1 mouse cellular context compared by ENCODE assay signal in the genomic region with DNA sequence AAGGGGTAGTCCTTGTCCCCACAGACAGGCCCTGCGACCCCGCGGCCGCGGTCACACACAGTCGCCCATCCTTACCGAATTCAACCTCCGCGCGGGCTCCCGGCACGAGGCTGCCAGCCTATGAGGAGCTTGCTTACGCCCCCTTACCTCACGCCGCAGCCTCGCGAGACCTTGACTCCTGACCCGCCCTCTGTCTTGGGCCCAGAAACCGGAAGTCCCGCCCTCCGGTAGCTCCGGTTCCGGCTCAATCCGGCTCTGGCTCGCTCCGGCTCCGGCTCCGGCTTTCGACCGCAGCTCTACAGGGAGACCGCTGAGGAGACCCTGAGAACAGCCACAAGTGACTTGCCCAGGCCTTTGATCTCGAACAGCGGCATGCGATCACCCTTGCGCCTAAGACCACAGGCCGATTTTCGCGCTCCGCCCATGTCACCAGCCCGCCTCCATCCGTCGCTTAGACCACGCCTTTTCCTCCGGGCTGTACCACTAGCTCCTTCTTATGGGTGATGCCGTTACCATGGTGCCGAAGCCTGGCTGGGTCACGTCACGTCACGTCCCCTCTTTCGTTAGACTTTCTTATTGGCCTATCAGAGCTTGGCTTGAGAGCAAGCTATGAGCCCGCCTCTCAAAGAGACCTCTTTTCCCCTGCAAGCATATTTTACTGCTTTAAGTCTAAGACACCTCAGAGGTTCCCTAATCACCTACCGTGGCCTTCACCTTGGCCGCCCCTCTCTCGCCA.
TF ChIP-seq lines count a peak whose summit lies in the region.

Gene Siah1b, minus strand, starts transcription at position 454 of the 736 bp plus-strand sequence.

TF ChIP-seq in myocyte, 11 proteins besides CTCF, POLR2A, EP300 and RAD21 (continued from another document):
- no peak for TF ChIP-seq REST (IDR thresholded peaks at IDR 0.05; ENCODE audit: insufficient read depth, insufficient read length)
- TF ChIP-seq POLR2AphosphoS2 (IDR thresholded peaks at IDR 0.05; ENCODE audit: insufficient read length, low read depth), result peak; percentile 21
- TF ChIP-seq CEBPB (IDR thresholded peaks at IDR 0.05; ENCODE audit: insufficient read depth, poor library complexity, severe bottlenecking), result no peak
- no peak for TF ChIP-seq MYOG (IDR thresholded peaks at IDR 0.05; ENCODE audit: control insufficient read depth in 1 of 3, insufficient read depth in 1 of 3, insufficient read length in 2 of 3, low read depth in 2 of 3)
- peak; percentile 93 for TF ChIP-seq E2F4 (IDR thresholded peaks at IDR 0.05; ENCODE audit: insufficient read depth)
